Mouse (Mus musculus): ENCODE results near the gene Znrf3. TPM values are rescaled to one million over a fixed set of nuclear protein-coding genes. Genes with fewer than 3 reads are reported as not detected.

The Znrf3 gene
- total RNA-seq, 2 experiments from 2014 or later, result 20.2 to 24.1 TPM

- TF ChIP-seq CTCF (conservative IDR thresholded peaks at IDR 0.05), result no peak
- DNase-seq (ENCODE audit: low spot score in 2 of 2), result no peak
- Histone ChIP-seq H3K27ac (peak overlapping the region; percentile 24; the same call in 1 of the 2 replicates), H3K4me3 (no peak overlapping the region)
Measured at GRCm38 (mm10) chr11:5430863-5431262, 13.8 kb downstream of the Znrf3 start.

GRCm38 (mm10) chr11:5429396-5430190, 15.1 kb downstream of the Znrf3 start:
- TF ChIP-seq CTCF (conservative IDR thresholded peaks at IDR 0.05), result no peak
- DNase-seq (ENCODE audit: low spot score in 2 of 2), result no peak
- H3K4me3 ChIP-seq, result no peak overlapping the region
- H3K27ac ChIP-seq, result no peak overlapping the region

- H3K4me3 ChIP-seq, result no peak overlapping the region
- no peak for TF ChIP-seq CTCF (conservative IDR thresholded peaks at IDR 0.05)
- H3K27ac ChIP-seq, result no peak overlapping the region
- DNase-seq (ENCODE audit: low spot score in 2 of 2), result no peak
Measured at GRCm38 (mm10) chr11:5427251-5427650, 17.4 kb downstream of the Znrf3 start.

DNA sequence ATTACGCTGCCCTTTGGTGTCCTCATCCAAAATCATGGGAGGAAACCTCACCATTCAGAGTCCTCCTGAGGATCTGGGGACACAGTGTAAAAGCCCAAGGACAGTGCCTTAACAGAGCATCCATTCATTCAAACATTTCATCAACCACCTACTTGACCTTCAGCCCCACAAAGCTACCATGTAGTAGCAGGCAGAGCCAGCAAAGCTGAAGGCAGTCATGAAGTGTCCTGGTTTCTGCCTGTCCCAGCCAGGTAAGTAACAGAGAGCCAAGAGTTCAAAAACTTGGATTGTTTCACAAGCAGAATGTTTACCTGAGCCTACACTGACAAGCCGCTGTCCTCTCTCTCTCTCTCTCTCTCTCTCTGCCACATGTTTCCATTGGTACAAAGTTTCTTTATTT, 18.3 kb downstream of the Znrf3 start:
- no peak for DNase-seq (ENCODE audit: low spot score in 2 of 2)
- Histone ChIP-seq H3K27ac (no peak overlapping the region), H3K4me3 (no peak overlapping the region)
- no peak for TF ChIP-seq CTCF (conservative IDR thresholded peaks at IDR 0.05)

GRCm38 (mm10) chr11:5425106-5425505, 19.5 kb downstream of the Znrf3 start:
- TF ChIP-seq CTCF (conservative IDR thresholded peaks at IDR 0.05), result no peak
- Histone ChIP-seq H3K4me3 (no peak overlapping the region), H3K27ac (peak overlapping the region; percentile 88)
- DNase-seq (ENCODE audit: low spot score in 2 of 2), result peak; percentile 63 to 74

DNA sequence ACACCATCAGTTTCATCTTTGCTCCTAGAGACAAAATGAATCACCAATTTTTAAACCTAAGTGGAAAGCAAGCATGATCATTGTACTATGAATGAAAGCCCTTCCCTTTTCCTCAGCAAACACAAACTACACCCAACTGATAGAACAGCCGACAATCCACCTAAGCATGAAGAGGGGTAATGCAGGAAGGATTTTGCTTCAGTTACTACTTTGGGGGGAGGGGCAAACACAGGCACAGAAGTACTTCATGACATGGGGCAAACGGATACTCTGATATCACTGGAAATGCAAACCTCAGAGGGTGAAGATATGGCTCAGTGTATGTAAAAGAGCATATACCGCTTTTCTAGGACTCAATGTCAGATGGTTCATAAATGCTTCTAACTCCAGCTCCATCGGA, 20.5 kb downstream of the Znrf3 start:
- DNase-seq (ENCODE audit: low spot score in 2 of 2), result no peak
- TF ChIP-seq CTCF (conservative IDR thresholded peaks at IDR 0.05), result no peak
- Histone ChIP-seq H3K27ac (peak overlapping the region; percentile 88), H3K4me3 (no peak overlapping the region)

DNA sequence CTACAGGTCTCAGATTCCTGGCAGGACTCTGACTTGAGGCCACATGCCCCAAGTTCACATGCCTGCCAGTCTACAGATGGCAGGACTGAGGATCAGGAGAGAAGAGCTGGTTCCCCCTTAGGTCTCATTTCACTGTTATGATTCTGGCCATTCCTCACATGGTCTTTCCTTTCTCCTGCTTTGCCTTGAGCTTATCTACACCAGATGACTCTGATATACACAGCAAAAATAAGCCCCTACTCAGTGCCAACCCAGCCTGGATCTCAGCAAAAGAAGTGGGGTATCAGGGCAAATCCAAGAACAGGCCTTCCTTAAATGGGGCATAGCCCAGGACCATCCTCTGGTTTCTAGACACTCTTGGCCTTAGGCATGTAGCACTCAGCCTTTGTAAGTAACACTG, 21.6 kb downstream of the Znrf3 start:
- no peak for TF ChIP-seq CTCF (conservative IDR thresholded peaks at IDR 0.05)
- DNase-seq (ENCODE audit: low spot score in 2 of 2), result no peak
- Histone ChIP-seq H3K27ac (peak overlapping the region; percentile 88), H3K4me3 (no peak overlapping the region)

DNA sequence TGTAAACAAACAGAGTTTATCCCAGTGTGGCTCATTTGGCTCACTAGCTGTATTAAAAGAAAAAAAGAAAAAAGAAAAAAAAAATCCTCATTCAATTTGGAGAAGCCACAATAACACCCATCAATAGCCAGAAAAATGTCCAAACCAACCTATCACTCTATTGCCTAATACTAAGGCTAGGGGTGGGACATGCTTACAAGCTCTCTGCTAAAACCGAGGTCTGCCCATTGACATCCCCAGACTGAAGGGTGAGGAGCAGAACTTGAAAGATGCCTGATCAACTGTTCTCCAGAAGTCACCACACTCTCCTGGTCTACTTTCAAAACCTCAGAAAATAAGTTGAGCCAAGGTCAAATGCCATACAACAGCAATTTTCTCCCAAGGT, 22.4 kb downstream of the Znrf3 start:
- no peak for TF ChIP-seq CTCF (conservative IDR thresholded peaks at IDR 0.05)

GRCm38 (mm10) chr11:5421506-5422251, 23.0 kb downstream of the Znrf3 start:
- Histone ChIP-seq H3K4me3 (no peak overlapping the region), H3K27ac (peak overlapping the region; percentile 88)
- DNase-seq (ENCODE audit: low spot score in 2 of 2), result peak; percentile 49 to 50
- TF ChIP-seq CTCF (conservative IDR thresholded peaks at IDR 0.05), result no peak

More for the DNA sequence above, 22.4 kb downstream of the Znrf3 start:
- H3K4me3 ChIP-seq, result no peak overlapping the region
- peak overlapping the region; percentile 88 for H3K27ac ChIP-seq
- DNase-seq (ENCODE audit: low spot score in 2 of 2), result no peak

- Histone ChIP-seq H3K4me3 (no peak overlapping the region), H3K27ac (peak overlapping the region; percentile 79)
- no peak for TF ChIP-seq CTCF (conservative IDR thresholded peaks at IDR 0.05)
- no peak for DNase-seq (ENCODE audit: low spot score in 2 of 2)
Measured at GRCm38 (mm10) chr11:5415617-5416338, 28.9 kb downstream of the Znrf3 start.

DNA sequence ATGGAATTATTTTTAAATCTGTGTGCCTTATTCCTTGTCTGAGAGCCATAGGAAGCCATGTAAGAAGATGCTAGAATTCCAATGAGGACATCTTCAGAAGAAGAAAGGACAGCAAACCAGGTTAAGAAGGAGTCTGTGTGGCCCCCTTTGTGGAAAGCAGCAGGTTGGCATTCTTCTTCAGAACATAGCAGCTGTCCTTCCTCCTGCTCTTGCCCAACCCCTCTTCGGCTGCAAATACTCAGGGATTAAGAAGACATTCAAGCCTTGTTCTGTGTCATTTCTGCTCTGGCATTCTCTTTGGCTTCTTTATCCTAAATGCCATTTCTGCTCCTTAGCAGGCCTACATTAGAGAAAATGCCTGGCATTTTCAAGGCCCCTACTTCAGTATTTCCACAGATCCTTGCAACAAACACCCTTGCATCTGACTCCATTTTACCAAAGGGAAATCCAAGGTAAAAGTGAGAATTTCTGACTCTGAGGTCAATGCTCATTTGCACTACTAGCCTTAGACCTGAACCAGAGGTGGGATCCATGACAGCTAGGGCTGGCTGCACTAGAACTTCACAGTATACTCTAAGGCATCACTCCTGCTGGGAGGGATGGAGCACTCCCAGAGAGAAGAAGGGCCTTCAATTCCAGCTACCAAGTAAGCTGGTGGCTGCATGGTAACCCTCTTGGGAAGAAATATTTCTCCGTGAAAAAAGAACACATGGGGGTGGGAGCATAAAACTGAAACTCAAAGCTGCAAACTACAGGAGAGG, 29.6 kb downstream of the Znrf3 start:
- peak overlapping the region; percentile 79 for H3K27ac ChIP-seq
- H3K4me3 ChIP-seq, result no peak overlapping the region
- DNase-seq (ENCODE audit: low spot score in 2 of 2), result no peak
- no peak for TF ChIP-seq CTCF (conservative IDR thresholded peaks at IDR 0.05)

DNA sequence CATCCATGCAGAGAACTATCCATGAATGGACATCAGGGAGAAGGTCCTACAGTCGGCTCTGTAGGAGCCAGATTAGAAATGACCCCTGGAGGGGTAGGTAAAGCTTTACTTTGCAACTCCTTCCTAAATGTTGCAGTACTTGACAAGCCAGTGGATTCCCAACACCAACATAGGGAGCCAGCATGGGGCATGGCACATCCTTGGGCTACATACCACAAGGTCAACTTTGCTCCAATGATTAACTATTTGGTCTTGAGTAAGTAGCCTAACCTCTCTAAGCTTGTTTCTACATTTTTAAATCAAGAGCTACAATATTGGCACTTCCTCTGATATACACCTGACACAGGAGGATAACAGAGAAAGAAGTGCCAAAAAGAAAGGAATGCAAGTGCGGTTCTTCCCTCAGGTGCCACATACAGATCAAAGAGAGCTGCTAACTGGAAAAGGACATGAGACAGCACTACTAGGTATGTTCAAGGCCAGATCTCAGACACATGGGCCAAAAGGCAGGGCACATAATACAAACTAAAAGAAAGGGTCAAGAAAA, 31.9 kb downstream of the Znrf3 start:
- no peak for TF ChIP-seq CTCF (conservative IDR thresholded peaks at IDR 0.05)
- DNase-seq (ENCODE audit: low spot score in 2 of 2), result no peak
- Histone ChIP-seq H3K4me3 (no peak overlapping the region), H3K27ac (no peak overlapping the region)
